Mouse (Mus musculus) gastrocnemius, postnatal 4 days (tissue): ENCODE data around the gene Kti12. TPM values are rescaled to one million over a fixed set of nuclear protein-coding genes. Genes with fewer than 3 reads are reported as not detected.

Experiments
- DNase-seq, 2 experiments: peaks; one replicate each; pipeline ENCODE4 v3.0.0; 2021 to 2022; ENCODE audit warnings: low spot score in 2 of 2, mixed read lengths in 2 of 2
- long read RNA-seq, 2 experiments: library from polyadenylated mRNA; stranded (forward); transcript quantifications; one replicate each; pipeline ENCODE4 v2.0.0; 2021
- total RNA-seq, 2 experiments: library from RNA; stranded (reverse); gene quantifications; 2 replicates each; pipeline ENCODE4 v1.2.3; 2021

Gene Kti12
- 10 to 100 TPM; 19.8 to 20.4 TPM for total RNA-seq
- long read RNA-seq, experiment 1, transcript Kti12-201 (1 exons, 1,629 nt), result major isoform, 41 of 41 reads
- long read RNA-seq, experiment 1, partial matches to known transcripts, result 0 of 41 reads
- long read RNA-seq, experiment 1, other reads (novel, unspliced or antisense), result 0 of 41 reads
- long read RNA-seq, experiment 2, transcript Kti12-201 (1 exons, 1,629 nt), result major isoform, 30 of 30 reads
- long read RNA-seq, experiment 2, partial matches to known transcripts, result 0 of 30 reads
- long read RNA-seq, experiment 2, other reads (novel, unspliced or antisense), result 0 of 30 reads

DNA sequence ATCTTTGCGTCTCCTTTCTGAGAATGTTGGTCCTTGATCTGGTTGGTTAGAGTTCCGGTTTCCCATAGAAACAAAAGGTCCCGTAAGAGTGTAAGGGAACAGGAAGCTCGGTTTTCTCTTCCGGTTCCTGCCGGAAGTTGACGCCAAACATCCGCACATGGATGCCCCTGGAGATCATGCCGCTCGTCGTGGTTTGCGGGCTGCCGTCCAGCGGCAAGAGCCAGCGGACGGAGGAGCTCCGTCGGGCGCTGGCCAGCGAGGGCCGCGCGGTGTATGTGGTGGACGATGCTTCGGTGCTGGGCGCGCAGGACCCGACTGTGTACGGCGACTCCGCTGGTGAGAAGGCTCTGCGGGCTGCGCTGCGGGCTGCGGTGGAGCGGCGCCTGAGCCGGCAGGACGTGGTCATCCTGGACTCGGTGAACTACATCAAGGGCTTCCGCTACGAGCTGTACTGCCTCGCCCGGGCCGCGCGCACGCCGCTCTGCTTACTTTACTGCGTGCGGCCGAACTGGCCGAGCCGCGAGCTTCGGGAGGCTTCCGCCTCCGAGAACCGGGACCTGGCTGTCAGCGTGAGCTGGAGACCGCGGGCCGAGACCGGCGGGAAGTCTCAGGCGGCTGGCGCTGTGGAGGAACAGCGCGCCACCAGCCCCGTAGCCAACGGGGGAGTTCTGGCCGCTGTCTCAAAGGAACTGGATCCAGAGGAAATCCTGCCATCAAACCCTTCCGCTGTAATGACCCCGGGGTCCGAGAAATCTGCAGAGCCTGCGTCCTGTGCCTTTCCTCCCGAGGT lies at the start of gene Kti12:
Gene Kti12 (plus strand): TSS at position 71 of the 790 bp plus-strand sequence.
- peak; percentile 50 to 80 for DNase-seq

DNA sequence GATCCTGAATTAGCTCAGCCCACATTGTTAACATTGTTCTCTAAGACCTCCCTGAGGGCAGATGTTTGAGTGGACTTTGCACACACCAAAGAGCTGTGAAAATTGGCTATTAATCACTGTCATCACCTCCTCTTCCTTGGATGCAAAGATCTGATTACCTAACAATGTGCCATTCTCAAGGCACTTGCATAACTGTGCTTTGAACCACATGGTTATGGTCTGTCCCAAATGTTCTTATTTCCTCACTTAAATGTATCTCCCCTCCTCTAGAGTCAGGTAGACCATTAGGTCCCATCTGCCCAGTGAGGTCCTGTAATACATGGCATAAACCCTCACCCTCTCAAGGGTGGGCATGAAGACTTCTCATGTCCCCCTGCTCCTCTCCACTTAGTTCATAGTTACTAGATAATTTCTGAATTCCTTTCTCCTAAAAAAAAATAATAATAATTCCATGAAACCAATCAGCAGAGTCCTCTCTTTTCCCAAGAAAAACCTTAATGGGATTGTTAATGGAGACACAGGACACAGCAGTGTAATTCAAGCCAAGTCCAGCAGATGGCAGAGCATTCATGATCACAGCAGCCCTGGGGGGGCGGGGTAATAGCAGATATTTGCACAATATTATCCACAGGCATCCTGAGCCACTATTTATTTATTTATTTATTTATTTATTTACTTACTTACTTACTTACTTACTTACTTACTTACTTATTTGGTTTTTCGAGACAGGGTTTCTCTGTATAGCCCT lies 49.3 kb upstream of the Kti12 start:
- DNase-seq, result peak; percentile 30 to 63

DNA sequence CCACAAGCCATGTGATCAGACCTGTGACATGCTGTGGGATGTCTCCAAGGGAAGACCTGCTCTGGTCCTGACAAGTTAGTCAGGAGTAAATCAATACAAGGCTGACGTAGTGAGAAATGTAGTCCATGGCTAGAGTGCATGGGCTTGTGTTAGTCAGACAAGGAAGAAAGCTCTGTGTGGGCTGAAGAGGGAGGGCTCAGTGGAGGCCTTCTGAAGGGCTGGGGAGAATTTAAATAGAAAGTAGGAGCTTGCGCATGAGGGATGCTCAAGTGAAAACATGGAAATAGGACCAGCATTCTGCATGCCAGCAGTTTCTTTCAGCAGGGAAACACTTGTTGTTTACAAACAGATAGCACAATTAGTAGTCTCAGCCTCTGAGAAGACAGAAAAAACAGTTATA lies 44.0 kb upstream of the Kti12 start:
- no peak for DNase-seq

DNA sequence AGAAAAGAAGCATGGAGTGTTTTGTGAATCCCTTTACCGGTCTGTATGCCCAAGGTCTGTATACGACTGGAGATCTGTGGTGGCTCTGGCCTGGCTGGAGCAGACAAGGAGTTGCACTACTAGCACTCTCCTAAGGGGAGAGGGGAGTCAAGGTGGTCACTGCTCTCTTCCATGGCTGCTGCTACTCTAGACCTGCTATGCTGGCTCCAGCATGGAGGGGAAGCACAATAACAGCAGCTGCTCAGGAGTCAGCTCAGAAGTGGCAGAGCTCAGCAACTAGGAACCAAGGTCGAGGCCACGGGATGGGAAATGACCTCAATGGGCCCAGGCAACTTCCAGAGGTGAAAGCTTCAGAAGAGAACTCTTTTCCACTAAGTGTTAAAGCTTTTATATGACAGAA lies 36.4 kb upstream of the Kti12 start:
- no peak for DNase-seq

DNA sequence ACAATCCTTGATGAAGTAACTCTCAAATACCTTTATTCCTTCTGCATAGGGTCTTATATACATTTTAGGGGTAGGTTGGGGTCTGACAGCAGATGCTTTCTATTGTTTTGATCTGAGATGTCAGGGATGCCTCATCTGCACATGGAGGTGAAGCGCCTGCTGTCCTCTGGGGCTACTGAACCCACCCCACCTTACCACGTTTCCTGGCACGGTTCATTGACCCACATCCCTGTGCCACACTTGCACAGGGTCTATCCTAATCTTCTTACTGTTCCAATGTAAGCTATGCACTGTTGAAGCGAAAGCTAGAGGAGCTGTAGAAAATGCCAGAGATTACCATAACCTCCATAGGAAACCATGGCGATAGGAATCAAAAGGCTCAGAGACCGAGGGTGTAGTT lies 36.0 kb upstream of the Kti12 start:
- DNase-seq, result no peak

DNA sequence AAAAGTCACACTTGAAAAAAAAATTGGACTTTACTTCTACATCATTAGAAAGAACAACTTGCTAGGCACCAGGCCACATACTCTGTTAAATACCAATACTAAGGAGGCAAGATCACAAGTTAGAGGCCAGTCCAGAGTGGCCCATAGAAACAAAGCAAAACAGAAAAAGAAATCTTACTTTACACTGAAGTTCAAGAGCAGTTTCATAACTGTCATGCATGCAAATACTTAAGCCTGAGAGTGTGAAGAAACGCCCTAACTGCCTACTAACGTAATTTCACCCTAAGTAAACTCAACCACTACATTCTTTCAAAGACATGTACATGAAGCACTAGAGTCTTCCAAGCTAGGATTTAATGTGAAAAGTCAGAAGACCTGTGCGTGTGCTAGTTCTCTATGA lies 21.9 kb upstream of the Kti12 start:
- DNase-seq, result no peak

DNA sequence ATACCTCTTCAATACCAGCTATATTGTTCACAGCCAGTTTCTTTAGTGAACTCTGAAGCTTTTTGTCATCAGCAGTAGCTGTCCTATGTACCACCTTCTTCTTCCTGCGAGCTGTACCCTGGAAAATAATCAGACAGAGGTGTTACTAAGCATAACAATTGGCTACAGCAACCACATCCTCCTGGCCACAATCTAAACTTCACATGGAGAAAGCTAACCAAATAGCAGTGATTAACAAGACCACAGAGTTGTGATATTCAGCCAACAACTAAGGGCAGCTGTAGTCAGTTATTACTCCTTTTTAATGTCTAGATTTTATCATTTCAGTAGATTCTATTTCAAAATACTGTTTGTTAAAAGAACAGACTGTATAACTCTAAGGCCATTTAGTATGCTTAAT lies 21.5 kb upstream of the Kti12 start:
- no peak for DNase-seq

DNA sequence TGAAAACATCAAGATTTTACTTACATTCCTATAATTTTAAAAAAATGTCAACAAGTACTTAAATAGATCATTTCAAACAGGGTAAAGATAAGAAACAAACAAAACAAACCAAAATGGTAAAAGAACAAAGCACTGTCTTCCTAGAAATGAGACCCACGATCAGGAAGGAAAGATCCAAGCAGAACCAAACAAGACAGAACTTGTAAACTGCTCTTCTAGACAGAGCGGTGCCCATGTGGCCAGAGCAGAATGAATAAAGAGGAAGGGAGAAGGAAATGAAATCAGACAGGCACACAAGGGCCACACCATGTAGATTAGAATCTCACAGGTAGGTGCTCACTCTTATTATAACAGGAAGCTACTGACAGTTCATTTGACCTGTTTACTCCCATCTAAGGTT lies 20.9 kb upstream of the Kti12 start:
- DNase-seq, result no peak

DNA sequence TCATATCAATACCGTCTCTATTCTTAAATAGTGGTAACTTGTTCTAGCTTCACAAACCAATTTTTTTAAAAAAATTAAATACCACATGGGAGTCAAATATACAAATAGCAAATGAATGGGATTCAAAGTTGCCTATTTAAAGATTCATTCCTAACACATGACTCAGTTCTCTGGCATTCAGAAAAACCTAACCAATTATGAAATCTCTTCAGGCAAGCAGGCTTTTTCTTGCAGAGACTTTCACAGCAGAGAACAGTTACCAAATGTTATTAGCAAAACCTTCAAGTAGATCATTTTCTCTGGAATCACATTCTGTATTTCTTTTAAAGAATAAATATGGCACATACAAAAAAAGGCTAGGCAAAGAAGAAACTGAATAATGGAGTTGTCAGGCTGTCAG lies 16.9 kb upstream of the Kti12 start:
- no peak for DNase-seq

DNA sequence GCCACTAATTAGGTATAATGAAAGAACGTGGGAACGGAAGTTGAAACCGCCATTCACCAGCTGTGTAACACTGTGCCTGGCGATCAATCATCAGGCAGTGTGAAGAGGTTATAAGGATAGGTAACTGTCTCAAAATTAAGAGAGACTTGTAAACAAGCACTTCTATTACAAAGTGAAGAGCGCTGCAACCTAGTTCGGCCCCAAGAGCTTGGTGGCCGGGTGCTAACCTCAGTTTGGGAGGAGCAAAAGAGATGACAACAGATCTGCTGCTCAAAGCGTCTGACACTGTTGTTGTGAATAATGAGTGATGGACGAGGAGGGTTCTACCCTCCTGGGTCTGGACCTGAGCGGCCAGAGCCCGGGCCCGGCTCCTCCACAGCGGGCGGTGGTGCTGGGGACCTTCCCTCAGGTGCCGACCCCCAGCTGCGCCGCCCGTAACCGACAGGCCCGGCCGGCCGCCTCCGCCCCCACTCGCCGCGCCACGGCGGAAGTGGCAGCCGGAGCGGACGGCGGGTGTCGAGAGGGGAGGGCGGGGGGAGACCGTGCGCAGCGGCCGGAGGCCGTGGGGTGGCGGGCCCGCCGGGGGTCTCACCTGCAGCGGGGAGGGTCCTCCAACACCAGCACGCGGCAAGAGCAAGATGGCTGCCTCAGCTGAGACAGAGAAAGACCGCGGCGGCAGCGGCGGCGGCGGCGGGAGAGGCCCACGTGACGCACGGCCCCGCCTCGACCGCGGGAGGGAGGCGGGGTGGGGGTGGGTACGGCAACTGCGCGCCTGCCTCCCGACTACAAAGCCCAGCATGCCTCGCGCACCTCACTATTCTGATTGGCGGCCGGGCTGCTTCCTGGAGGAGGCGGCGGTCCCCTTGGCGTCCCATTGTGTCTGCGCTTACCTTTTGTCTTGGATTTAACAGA lies 14.4 kb upstream of the Kti12 start, which contains the start of gene Btf3l4:
Gene Btf3l4 (minus strand): TSS at position 699 of the 912 bp plus-strand sequence.
- peak; percentile 77 to 89 for DNase-seq

DNA sequence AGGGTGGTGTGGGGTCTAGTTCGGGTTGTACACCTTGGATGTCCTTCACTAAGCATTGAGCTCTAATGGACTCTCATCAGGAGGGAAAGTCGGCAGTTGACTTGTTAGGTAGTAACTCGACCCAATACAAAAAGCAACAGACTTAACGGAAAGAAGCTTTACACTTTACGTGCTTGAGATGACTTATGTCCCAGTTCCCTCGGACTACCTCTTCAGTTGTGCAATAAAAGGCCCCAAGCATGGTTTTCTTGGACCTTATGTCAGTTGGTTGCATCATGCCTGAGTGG lies 13.8 kb upstream of the Kti12 start:
- DNase-seq, result no peak

DNA sequence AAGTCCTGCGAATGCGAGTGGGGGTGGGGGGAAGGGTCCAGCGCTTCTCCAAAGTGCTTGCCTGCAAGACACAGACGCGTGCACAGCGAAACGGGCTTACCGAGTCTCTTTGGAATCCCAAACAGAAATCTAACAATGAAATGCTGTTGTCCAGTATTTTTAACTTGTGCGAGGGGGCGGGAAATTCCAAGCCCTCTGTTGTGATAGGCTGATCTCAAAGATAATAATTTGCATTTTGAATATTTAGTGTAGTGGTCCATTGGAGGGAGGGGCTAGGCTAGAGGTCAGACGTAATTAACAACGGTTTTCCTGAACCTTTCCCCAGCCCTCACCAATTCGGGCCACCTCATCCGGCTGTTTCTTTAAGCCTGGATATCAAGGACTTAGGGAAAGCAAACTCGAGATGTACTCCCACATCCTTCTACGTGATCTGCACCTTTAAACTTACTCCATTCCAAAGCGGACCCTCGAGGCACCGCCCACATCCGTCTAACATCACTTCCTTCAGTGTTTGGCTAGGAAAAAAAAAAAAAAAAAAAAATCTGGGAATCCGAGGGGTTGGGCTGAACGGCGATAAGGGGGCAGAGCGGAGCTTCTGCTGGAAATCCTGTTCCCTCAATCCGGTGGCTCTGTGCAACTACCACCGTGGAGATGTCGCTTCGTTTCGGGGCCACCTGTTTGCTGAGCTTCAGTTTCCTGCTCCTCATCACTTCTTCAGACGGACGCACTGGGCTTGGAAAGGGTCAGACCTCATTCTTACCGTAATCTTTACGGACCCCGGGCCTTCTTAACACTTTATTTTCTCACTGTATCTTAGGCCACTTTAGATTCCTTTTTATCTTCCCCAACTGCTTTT lies 13.2 kb upstream of the Kti12 start, which contains the start of gene Txndc12:
Gene Txndc12 (plus strand): TSS at position 487 of the 856 bp plus-strand sequence.
- DNase-seq, result peak; percentile 50 to 84

DNA sequence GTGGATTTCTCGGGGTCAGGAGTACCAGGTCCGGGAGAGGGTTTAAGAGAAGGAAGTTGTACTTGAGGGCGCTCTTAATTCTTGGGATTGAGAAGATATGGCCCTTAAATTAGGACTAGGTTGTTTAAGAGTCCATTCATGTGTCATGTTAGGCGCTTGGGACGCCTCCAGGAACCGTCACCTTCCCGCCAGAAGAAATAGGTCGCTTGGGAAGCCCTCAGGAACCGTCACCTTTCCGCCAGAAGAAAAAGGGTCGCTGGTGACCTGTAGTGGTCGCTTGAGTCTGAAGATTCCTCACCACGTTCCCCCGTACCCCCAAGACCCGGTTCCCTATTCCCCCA lies 12.6 kb upstream of the Kti12 start:
- DNase-seq, result peak in 1 of 2 experiments; percentile 12

DNA sequence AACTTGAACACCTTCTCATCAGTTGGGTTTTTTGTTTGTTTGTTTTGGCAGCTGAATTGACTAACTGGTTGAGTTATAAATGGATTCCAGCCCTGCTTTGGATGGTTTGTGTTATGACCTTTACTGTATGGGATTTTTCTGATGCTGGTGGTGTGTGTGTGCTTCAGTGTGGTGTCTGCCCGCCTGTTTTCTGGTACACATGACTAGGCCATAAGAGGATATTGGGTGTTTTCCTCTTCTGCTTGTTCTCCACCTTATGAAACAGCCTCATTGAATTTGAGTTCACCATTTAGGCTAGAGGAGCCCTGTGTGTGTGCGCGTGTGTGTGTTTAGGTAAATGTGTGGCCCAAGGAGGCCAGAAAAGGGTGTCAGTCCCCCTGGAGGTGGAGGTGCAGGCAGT lies 12.1 kb upstream of the Kti12 start:
- DNase-seq, result no peak

DNA sequence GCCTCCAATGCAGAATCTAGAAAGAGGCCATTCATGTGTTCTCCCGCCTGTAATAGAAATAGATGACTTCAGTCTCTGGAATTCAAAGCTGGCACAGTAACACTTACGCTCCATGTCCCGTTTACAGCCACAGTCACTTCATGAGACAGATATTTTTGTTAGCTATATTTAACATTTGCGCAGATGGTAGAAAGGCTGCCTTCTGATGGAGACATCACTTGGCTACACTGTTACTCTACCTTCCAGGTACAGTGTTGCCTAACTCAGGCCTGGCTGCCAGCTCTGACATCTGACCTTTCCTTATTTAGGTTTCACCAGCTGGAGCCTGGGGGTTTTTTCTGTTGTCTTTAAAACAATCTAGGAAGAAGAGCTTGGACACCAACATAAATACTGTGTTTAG lies 9.6 kb upstream of the Kti12 start:
- DNase-seq, result no peak

DNA sequence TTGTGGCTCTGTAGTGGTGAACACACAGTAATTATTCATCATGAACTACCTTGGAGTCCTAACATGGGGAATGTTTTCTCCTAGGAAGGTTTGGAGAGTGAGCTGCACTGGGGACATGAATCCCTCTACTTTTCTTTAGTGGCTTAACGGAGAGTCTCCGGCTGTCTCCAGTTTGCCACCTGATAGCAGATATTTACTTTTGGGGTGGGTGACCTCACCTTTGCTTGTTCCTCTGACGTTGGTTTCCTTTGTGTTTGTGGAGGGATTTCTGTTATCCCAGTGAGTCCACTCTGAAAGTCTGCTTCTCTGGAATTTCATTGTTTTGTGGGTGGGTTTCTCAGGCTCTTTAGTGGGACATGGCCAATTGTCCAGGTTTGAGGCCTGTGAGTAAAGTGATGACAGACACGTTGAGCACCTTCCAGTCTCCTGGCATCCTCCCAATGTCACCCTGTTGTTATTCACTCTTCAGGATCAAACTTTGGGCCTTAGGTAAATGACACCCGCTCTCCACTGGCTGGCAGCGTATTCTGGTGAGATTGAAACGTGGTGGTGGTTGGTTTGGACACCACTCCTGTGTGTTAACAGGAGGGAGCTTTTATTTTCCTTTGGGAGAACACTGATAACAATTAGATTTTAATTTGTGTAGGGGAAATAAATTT lies 5.5 kb upstream of the Kti12 start:
- DNase-seq, result no peak

DNA sequence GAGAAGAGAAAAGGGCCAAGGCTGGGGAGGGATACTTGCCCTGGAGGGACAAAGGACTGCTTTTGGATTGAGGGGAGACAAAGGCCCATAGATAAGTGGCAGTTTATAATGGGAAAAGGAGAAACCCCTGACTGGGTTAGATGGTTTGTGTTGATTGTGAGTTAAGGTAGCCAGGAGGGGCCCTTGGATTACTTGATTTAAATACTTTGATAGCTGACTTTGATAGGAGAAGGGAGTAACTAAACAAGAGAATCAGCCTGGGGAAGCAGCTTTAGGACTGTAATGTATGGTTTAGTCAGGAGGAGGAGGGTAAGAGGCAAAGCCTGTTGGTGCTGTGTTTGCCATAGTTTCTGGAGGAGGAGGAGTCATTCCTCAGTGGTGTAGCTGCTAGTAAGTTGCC lies 4.2 kb upstream of the Kti12 start:
- DNase-seq, result no peak

DNA sequence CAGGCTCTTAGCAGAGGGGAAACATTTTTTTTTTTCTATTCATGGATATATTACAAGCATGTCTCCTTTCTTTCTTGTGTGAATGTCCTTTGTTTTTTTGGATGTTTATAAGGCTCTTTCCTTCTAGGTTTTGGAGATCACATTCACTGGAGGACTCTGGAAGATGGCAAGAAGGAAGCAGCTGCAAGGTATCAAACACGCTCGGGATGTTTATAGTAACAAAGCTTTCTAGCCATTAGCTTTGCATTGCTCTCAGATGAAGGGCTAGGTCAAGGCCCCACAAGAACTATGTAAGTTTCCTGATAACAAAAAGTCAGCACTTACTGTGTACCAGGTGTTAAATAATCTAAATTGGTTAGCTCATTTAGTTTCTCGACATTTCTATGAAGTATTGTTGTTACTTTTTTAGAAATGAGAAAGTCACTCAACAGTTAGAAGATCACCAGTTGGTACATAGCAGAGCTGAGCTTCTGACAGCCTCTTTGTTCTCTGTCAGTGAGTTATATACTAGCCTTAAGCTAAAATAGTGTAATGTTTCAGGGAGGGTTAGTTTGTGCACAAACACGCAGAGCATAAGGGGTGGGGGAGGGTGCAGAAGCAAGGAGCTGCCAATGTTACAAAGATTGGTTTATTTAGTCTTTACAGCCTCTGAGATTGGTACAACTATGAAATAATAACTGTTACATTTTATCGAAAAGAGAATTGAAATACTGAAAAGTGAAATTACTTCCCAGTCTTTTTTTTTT lies 1.6 kb upstream of the Kti12 start:
- no peak for DNase-seq

DNA sequence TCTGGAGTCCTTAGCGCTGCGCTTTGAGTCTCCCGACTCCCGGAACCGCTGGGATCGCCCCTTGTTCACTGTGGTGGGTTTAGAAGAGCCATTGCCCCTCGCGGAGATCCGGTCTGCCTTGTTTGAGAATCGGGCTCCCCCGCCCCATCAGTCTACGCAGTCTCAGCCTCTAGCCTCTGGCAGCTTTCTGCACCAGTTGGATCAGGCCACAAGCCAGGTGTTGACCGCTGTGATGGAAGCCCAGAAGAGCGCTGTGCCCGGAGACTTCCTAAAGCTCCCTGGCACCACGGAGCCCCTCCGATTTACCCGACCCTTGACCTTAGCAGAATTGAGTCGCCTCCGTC lies 892 bp downstream of the Kti12 start, which contains the start of gene A730015C16Rik:
Gene A730015C16Rik (minus strand): TSS at position 115 of the 344 bp plus-strand sequence.
- DNase-seq, result peak in 1 of 2 experiments; percentile 23
